Mouse (Mus musculus): ENCODE measurements at regions not wholly inside any gene's neighbourhood (a gene's known extent, or its start where the extent isn't known, plus 50 kb on each side); places are given as distances from the start of the nearest gene placed in this dataset.

GRCm38 (mm10) chr2:169445877-169446276, 141.7 kb downstream of the Gm11011 start:
- no peak overlapping the region for H3K9ac ChIP-seq (replicated peaks)
- no peak overlapping the region for H3K4me3 ChIP-seq
- H3K9me3 ChIP-seq, result no peaks in the 10 kb centered on the region
- no peaks in the 10 kb centered on the region for H3K36me3 ChIP-seq
- no peak for ATAC-seq (replicated peaks)
- peak overlapping the region; percentile 25; the same call in 1 of the 2 replicates for H3K4me2 ChIP-seq (replicated peaks)
- H3K4me1 ChIP-seq, result peaks cover 19% of the 10 kb centered on the region
- 85% methylated on average over 5 of the region's 5 CpGs for WGBS
- H3K27me3 ChIP-seq, result no peaks in the 10 kb centered on the region
- H3K27ac ChIP-seq (replicated peaks), result no peak overlapping the region

DNA sequence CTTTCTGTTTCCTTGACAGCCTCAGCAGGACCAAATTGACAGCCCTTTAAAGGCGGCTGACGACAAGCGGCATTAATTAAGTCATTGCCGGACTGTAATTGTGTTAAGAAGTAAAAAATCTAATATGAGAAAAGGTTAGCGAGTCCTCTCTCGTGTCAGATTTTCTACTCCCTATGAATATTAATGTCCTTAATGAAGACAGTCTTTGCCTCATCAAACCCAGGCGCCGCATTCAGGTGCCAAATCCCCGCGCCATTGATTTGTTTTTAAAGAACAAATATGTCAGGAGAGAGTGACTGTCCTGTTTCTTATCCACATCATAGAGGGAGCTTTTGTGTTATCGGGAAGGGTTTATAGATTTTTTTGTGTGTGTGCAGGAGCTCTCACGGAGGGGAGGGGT, 142.2 kb downstream of the Gm11011 start:
- 19% methylated on average over 12 of the region's 12 CpGs for WGBS
- Histone ChIP-seq H3K36me3 (no peaks in the 10 kb centered on the region), H3K4me3 (peak overlapping the region; percentile 9; the same call in 1 of the 2 replicates), H3K9me3 (no peaks in the 10 kb centered on the region), H3K27me3 (no peaks in the 10 kb centered on the region), H3K4me2 (replicated peaks) (peak overlapping the region; percentile 25), H3K4me1 (peaks cover 19% of the 10 kb centered on the region), H3K27ac (replicated peaks) (no peak overlapping the region), H3K9ac (replicated peaks) (no peak overlapping the region)
- no peak for ATAC-seq (replicated peaks)

GRCm38 (mm10) chr2:169443271-169443670, 144.3 kb downstream of the Gm11011 start:
- no peak overlapping the region for H3K9ac ChIP-seq (replicated peaks)
- no peak overlapping the region for H3K4me3 ChIP-seq
- H3K27ac ChIP-seq (replicated peaks), result no peak overlapping the region
- H3K27me3 ChIP-seq, result no peaks in the 10 kb centered on the region
- no peak overlapping the region for H3K4me2 ChIP-seq (replicated peaks)
- peaks cover 19% of the 10 kb centered on the region for H3K4me1 ChIP-seq
- ATAC-seq (replicated peaks), result no peak
- H3K36me3 ChIP-seq, result no peaks in the 10 kb centered on the region
- WGBS, result 89% methylated on average over 8 of the region's 8 CpGs
- H3K9me3 ChIP-seq, result no peaks in the 10 kb centered on the region

DNA sequence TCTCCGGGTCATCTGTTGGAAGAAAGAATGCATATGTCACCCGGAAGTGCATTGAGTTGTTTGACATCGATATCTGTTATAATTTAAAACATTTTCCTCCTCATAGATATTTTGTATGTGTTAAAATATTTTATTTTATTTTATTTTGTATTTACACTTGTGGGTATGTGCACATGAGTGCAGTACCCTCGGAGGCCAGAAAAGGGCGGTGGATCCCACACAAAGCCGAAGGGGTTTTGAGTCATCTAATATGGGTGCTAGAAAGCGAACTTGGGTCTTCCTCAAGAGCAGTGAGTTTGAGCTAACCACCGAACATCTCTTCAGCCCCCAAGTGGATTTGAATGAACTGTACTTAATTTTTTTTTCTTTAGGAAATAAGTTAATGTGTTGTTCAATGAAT, 156.0 kb downstream of the Gm11011 start:
- Histone ChIP-seq H3K27ac (replicated peaks) (no peak overlapping the region), H3K4me3 (no peak overlapping the region), H3K4me1 (no peaks in the 10 kb centered on the region), H3K9ac (replicated peaks) (no peak overlapping the region), H3K36me3 (no peaks in the 10 kb centered on the region), H3K9me3 (no peaks in the 10 kb centered on the region), H3K27me3 (no peaks in the 10 kb centered on the region), H3K4me2 (replicated peaks) (no peak overlapping the region)
- 96% methylated on average over 8 of the region's 8 CpGs for WGBS
- no peak for ATAC-seq (replicated peaks)

DNA sequence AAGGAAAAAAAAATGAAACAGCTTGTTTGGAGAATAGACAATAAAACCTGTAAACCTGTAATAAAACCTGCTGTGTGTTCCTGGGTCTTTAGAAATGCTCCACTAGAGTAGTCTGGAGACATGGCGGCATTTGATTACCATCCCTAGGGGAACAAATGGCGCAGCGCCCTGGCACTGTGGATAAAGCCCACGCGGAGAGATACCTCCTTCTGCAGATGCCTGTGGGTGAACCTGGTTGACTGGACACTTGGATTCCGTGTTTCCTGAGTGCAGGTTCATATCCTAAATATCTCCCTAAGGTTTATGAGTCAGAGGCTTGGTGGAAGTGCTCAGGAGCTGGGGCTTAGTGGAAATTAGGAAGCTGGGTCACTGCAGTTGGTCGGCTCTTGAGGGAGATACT, 158.1 kb downstream of the Gm11011 start:
- Histone ChIP-seq H3K27ac (replicated peaks) (no peak overlapping the region), H3K9ac (replicated peaks) (no peak overlapping the region), H3K4me1 (peaks cover 8% of the 10 kb centered on the region), H3K9me3 (no peaks in the 10 kb centered on the region), H3K27me3 (no peaks in the 10 kb centered on the region), H3K4me3 (no peak overlapping the region), H3K4me2 (replicated peaks) (no peak overlapping the region), H3K36me3 (no peaks in the 10 kb centered on the region)
- 88% methylated on average over 7 of the region's 7 CpGs for WGBS
- no peak for ATAC-seq (replicated peaks)

GRCm38 (mm10) chr2:169424166-169424920, 163.2 kb downstream of the Gm11011 start:
- peak overlapping the region; percentile 6; the same call in 1 of the 2 replicates for H3K27ac ChIP-seq (replicated peaks)
- no peak overlapping the region for H3K4me2 ChIP-seq (replicated peaks)
- H3K36me3 ChIP-seq, result no peaks in the 10 kb centered on the region
- peak; percentile 90 for ATAC-seq (replicated peaks)
- 48% methylated on average over 12 of the region's 12 CpGs for WGBS
- no peaks in the 10 kb centered on the region for H3K9me3 ChIP-seq
- 0 out of 2 replicates have a peak, but pooled peaks cover 3% of the 10 kb centered on the region for H3K27me3 ChIP-seq
- H3K4me1 ChIP-seq, result peaks cover 15% of the 10 kb centered on the region
- no peak overlapping the region for H3K9ac ChIP-seq (replicated peaks)
- no peak overlapping the region for H3K4me3 ChIP-seq

DNA sequence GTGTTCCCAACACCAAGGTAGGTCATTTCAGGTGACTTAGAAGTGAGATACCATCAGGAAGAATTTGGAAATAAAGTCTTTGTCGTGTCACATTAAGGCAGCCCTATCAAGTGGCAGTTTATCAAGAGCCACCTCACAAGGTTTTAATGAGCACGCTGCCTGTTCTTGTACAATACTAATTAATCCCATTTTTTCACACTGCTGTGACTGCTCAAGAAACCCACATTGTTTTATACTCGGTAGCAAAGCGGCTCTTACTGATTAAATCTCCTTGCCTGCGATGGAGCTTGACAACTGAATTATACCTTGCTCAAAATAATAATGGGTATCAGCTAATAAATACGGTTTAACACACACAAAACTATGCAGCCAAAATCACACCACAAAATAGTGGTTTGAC, 175.2 kb downstream of the Gm11011 start:
- no peak; the same call in 1 of the 2 replicates for ATAC-seq (replicated peaks)
- no peak overlapping the region for H3K27ac ChIP-seq (replicated peaks)

GRCm38 (mm10) chr2:169410080-169410479, 177.5 kb downstream of the Gm11011 start:
- Histone ChIP-seq H3K4me1 (peaks cover 10% of the 10 kb centered on the region), H3K27me3 (no peaks in the 10 kb centered on the region), H3K4me2 (replicated peaks) (no peak overlapping the region), H3K9ac (replicated peaks) (no peak overlapping the region), H3K9me3 (0 out of 2 replicates have a peak, but pooled peaks cover 4% of the 10 kb centered on the region), H3K4me3 (no peak overlapping the region), H3K36me3 (no peaks in the 10 kb centered on the region), H3K27ac (replicated peaks) (no peak overlapping the region)
- no peak for ATAC-seq (replicated peaks)
- 60% methylated on average over 3 of the region's 3 CpGs for WGBS

More for the DNA sequence above, 175.2 kb downstream of the Gm11011 start:
- no peak overlapping the region for H3K4me2 ChIP-seq (replicated peaks)
- whole genome bisulfite sequencing, result 11% methylated on average over 6 of the region's 6 CpGs
- no peak overlapping the region for H3K4me3 ChIP-seq
- peaks cover 4% of the 10 kb centered on the region; the same call in 1 of the 2 replicates for H3K4me1 ChIP-seq
- H3K27me3 ChIP-seq, result no peaks in the 10 kb centered on the region
- H3K9ac ChIP-seq (replicated peaks), result no peak overlapping the region
- H3K9me3 ChIP-seq, result 0 out of 2 replicates have a peak, but pooled peaks cover 4% of the 10 kb centered on the region
- H3K36me3 ChIP-seq, result no peaks in the 10 kb centered on the region

DNA sequence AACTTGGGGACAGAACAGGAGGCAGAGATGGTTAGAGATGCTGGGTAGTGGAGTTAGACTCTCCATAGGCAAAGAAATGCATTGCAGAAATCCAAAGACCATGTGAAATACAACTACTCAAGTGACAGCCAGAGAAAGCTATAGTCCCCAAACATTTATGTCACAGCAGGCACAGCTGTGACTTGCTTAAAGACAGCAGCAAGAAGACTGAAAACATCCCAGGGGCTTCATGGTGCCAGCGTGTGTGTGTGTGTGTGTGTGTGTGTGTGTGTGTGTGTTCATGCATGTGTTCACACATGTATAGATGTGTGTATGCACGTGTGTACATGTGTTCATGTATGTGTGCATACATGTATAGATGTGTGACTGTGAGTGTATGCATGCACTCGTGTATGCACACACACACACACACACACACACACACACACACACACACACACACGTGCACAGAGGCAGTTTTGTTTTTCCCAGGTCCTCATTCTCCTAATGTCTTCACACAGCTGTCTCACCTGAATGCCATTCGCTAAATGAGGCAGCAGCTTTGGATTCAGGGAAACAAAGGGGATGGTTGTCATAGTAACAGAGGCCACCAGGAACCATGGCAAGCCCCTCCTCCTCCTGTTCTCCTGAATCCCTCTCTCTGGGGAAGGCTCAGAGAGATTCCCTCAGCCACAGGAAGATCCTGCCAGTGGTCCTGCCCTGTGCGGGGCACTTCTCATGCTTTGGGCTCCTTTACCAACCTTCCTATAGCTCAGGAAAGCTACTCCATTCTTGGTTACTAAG, 182.4 kb downstream of the Gm11011 start:
- Histone ChIP-seq H3K4me3 (no peak overlapping the region), H3K4me1 (peaks cover 15% of the 10 kb centered on the region), H3K4me2 (replicated peaks) (no peak overlapping the region), H3K9me3 (0 out of 2 replicates have a peak, but pooled peaks cover 5% of the 10 kb centered on the region), H3K27ac (replicated peaks) (peak overlapping the region; percentile 61), H3K9ac (replicated peaks) (no peak overlapping the region), H3K27me3 (no peaks in the 10 kb centered on the region), H3K36me3 (no peaks in the 10 kb centered on the region)
- ATAC-seq (replicated peaks), result peak; percentile 88
- WGBS, result 9% methylated on average over 6 of the region's 6 CpGs

- no peaks in the 10 kb centered on the region for H3K4me1 ChIP-seq
- no peak overlapping the region for H3K4me2 ChIP-seq (replicated peaks)
- no peak overlapping the region for H3K9ac ChIP-seq (replicated peaks)
- H3K27me3 ChIP-seq, result no peaks in the 10 kb centered on the region
- H3K4me3 ChIP-seq, result no peak overlapping the region
- no peak for ATAC-seq (replicated peaks)
- no peaks in the 10 kb centered on the region for H3K36me3 ChIP-seq
- 0 out of 2 replicates have a peak, but pooled peaks cover 1% of the 10 kb centered on the region for H3K9me3 ChIP-seq
- no peak overlapping the region for H3K27ac ChIP-seq (replicated peaks)
- WGBS, result 76% methylated on average over 6 of the region's 6 CpGs
These were observed 189.8 kb downstream of the Gm11011 start for GRCm38 (mm10) chr2:169397758-169398157.

- H3K9ac ChIP-seq (replicated peaks), result no peak overlapping the region
- H3K27ac ChIP-seq (replicated peaks), result no peak overlapping the region
- H3K36me3 ChIP-seq, result no peaks in the 10 kb centered on the region
- H3K27me3 ChIP-seq, result no peaks in the 10 kb centered on the region
- no peak overlapping the region for H3K4me3 ChIP-seq
- no peak overlapping the region for H3K4me2 ChIP-seq (replicated peaks)
- no peak for ATAC-seq (replicated peaks)
- 86% methylated on average over 4 of the region's 4 CpGs for WGBS
- H3K9me3 ChIP-seq, result no peaks in the 10 kb centered on the region
- H3K4me1 ChIP-seq, result no peaks in the 10 kb centered on the region
These were observed 190.5 kb downstream of the Gm11011 start for GRCm38 (mm10) chr2:169397013-169397412.

- Histone ChIP-seq H3K4me3 (no peak overlapping the region), H3K27ac (replicated peaks) (no peak overlapping the region), H3K27me3 (no peaks in the 10 kb centered on the region), H3K9ac (replicated peaks) (no peak overlapping the region), H3K4me2 (replicated peaks) (no peak overlapping the region), H3K9me3 (no peaks in the 10 kb centered on the region), H3K36me3 (no peaks in the 10 kb centered on the region), H3K4me1 (no peaks in the 10 kb centered on the region)
- 90% methylated on average over 4 of the region's 4 CpGs for WGBS
- ATAC-seq (replicated peaks), result no peak
These were observed 191.3 kb downstream of the Gm11011 start for GRCm38 (mm10) chr2:169396294-169396693.
